Mouse (Mus musculus): ENCODE measurements around the gene Scgb1c1. TPM values are rescaled to one million over a fixed set of nuclear protein-coding genes. Genes with fewer than 3 reads are reported as not detected.
A peak's percentile ranks its signal among the peaks of the same experiment; 100 is the strongest.
"Not testable (repeated sequence)": the region's sequence is repeated elsewhere in the genome, so short reads cannot be mapped to it uniquely, and the experiment has no call there.

Scgb1c1 gene
- total RNA-seq, 2 experiments from 2014 or later = not detected

GRCm38 (mm10) chr7:140877364-140877763, 32.0 kb downstream of the Scgb1c1 start:
- no peak for DNase-seq (ENCODE audit: low spot score in 2 of 2)

DNA sequence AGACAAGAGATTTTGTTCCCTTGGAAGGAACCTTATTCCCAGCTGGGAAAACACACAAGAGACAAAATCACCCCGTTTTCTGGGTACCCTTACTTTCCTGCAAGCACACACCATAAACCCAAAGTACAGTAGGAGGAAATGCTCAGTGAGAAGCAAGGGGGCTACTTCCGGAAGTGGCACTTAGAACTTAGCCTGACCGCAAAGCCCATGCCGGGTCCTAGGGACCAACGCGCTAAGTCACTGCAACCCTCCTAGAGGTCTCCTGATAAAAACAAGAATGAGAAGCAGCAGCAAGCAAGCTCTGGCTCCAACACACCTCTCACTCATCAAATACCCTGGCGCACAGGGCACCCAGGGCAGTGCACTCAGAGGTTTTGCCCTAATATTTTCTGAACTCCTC, 34.0 kb downstream of the Scgb1c1 start:
- no peak for DNase-seq (ENCODE audit: low spot score in 2 of 2)

GRCm38 (mm10) chr7:140880419-140880818, 35.1 kb downstream of the Scgb1c1 start:
- DNase-seq (ENCODE audit: low spot score in 2 of 2) = no peak

DNA sequence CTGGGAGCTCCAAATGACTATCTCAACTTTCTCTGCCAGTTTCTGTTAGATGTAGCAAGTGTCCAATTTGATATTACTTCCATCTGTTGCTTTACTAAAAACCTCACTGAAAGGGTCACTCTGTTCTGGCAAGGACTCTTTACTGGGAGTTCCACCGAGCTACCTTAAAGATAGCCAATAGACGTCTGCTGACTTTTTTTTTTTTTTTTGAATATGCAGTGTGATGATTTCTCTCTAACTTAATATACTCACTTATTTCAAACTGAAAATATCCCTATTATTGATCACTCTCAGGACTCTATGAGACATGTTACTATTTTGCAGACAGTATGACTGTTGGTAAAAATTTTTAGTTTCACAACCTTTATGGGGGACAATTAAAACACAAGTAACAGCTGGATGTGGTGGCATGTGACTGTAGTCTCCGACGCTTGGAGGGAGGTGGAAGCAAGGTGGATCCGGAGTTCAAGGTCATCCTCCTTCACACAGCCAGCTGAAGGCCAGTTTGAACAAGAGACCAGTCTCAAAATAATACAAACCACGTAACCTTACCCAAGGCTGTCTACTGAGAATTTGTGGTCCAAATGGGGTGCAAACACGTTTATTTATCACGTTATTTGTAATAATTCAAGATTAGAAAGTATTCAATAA, 35.6 kb downstream of the Scgb1c1 start:
- DNase-seq (ENCODE audit: low spot score in 2 of 2) = no peak

DNA sequence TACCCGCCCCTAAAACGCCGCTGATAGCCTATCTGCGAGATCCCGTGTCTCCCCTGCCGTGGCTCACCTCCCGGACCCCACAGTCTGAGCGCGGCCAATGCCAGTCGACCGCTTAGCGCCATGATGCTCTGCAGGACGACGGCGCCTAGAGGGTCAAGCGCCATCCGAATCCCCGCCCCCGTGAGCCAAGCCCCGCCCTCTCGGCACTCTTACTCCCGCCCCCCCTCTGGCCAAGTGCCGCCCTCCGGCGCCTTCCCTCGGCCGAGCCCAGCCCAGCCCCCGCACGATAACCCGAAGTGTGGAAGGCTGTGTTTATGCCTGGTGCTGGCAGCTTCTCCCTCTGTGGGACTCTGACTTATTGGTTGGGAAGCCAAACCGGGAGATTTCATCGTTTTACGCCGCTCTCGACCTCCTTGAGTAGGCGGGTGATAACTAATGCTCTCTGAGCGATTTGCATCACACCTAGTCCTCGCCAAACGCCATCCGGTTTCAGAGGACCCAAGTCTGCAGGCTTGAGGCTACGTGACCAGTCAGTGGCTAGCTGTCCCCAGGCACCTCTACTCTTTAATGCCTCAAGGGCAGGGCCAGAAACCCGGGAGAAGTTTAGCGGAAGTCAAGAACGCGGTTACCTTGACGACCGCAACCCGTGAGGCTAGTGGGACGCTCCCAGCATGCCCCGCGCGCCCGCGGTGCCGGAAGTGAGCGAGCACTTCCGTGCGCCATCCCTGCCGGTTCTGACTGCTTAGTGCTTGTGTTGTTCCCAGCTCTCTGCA, 36.5 kb downstream of the Scgb1c1 start, which contains the start of the genes Psmd13 and Sirt3:
Gene Psmd13, plus strand, starts transcription at position 273 of the 773 bp plus-strand sequence.
Gene Sirt3, minus strand, starts transcription at position 614 of the 773 bp plus-strand sequence.
- DNase-seq (ENCODE audit: low spot score in 2 of 2) = peak; percentile 91 to 95

GRCm38 (mm10) chr7:140882469-140882803, 37.1 kb downstream of the Scgb1c1 start:
- DNase-seq (ENCODE audit: low spot score in 2 of 2) = no peak

- not testable (repeated sequence) for DNase-seq (ENCODE audit: low spot score in 2 of 2)
These were observed 45.3 kb downstream of the Scgb1c1 start for GRCm38 (mm10) chr7:140890636-140891035.

DNA sequence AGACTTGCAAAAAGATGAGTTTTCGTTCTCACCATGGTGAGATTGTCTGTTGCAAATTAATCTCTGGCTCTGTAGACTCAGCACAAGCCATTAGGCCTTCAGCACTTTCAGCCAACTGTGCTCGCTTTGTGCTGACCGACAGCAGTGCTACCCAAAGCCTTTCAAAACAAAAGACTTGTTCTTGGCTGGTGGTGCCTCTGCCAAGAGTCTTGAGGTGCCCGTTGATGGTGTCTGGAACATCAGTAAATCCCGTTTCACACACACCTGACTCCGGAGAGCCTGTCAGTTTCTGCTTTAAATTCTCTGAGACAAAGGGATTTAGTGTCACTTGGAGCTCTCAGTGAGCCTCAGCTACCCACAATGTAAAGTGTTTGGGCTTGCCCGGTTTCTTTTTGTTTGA, 48.7 kb downstream of the Scgb1c1 start:
- DNase-seq (ENCODE audit: low spot score in 2 of 2) = no peak

- DNase-seq (ENCODE audit: low spot score in 2 of 2) = no peak
These were observed 49.3 kb downstream of the Scgb1c1 start for GRCm38 (mm10) chr7:140894611-140895010.

Other genes starting within 250 kb of the Scgb1c1 start
- under 1 TPM; 0.09 to 0.18 TPM for gene Olfr46, start 244.3 kb upstream of the Scgb1c1 start, total RNA-seq (2021)
- not detected for gene Olfr61, start 216.6 kb upstream of the Scgb1c1 start, total RNA-seq (2021)
- gene Olfr53, start 199.1 kb upstream of the Scgb1c1 start, total RNA-seq (2021) = not detected
- under 1 TPM; 0.09 to 0.14 TPM for gene Olfr539, start 185.6 kb upstream of the Scgb1c1 start, total RNA-seq (2021)
- under 1 TPM in 1 of 2 experiments, not detected in 1; 0.11 TPM for gene Olfr45, start 163.6 kb upstream of the Scgb1c1 start, total RNA-seq (2021)
- gene Olfr541, start 148.3 kb upstream of the Scgb1c1 start, total RNA-seq (2021) = not detected
- gene Cyp2e1, start 81.8 kb upstream of the Scgb1c1 start, total RNA-seq (2021) = not detected
- gene Syce1, start 57.7 kb upstream of the Scgb1c1 start, total RNA-seq (2021) = not detected
- gene Zfp941, start 23.4 kb upstream of the Scgb1c1 start, total RNA-seq (2021) = 1 to 10 TPM; 8.5 to 9.3 TPM
- 1 to 10 TPM in 1 of 2 experiments, not detected in 1; 1.2 TPM for gene Urah, start 10.5 kb upstream of the Scgb1c1 start, total RNA-seq (2021)
- not detected for gene Odf3, start 2.3 kb downstream of the Scgb1c1 start, total RNA-seq (2021)
- gene Gm45785, start 10.8 kb downstream of the Scgb1c1 start, total RNA-seq (2021) = under 1 TPM; 0.40 to 0.73 TPM
- gene Ric8a, start 11.4 kb downstream of the Scgb1c1 start, total RNA-seq (2021) = 100 to 1,000 TPM in 1 of 2 experiments, 10 to 100 TPM in 1; 91.1 to 106 TPM
- gene Bet1l, start 12.0 kb downstream of the Scgb1c1 start, total RNA-seq (2021) = 10 to 100 TPM; 27.2 to 28.1 TPM
- 100 to 1,000 TPM; 151 to 155 TPM for gene Psmd13, start 36.4 kb downstream of the Scgb1c1 start, total RNA-seq (2021)
- gene Sirt3, start 36.8 kb downstream of the Scgb1c1 start, total RNA-seq (2021) = 10 to 100 TPM; 46.0 to 48.6 TPM
- gene Cox8b, start 54.9 kb downstream of the Scgb1c1 start, total RNA-seq (2021) = not detected
- under 1 TPM; 0.27 to 0.53 TPM for gene Nlrp6, start 75.4 kb downstream of the Scgb1c1 start, total RNA-seq (2021)
- 1 to 10 TPM; 4.2 to 5.0 TPM for gene Pgghg, start 95.8 kb downstream of the Scgb1c1 start, total RNA-seq (2021)
- not detected for gene Ifitm5, start 104.7 kb downstream of the Scgb1c1 start, total RNA-seq (2021)
- not detected for gene Gm45717, start 110.4 kb downstream of the Scgb1c1 start, total RNA-seq (2021)
- gene Ifitm2, start 110.4 kb downstream of the Scgb1c1 start, total RNA-seq (2021) = 10 to 100 TPM; 20.3 to 27.0 TPM
- 1 to 10 TPM; 3.6 to 5.5 TPM for gene Ifitm1, start 121.7 kb downstream of the Scgb1c1 start, total RNA-seq (2021)
- gene Ifitm3, start 165.2 kb downstream of the Scgb1c1 start, total RNA-seq (2021) = 10 to 100 TPM; 13.0 TPM
- not detected for gene Ifitm6, start 172.4 kb downstream of the Scgb1c1 start, total RNA-seq (2021)
- not detected for gene Gm17387, start 183.6 kb downstream of the Scgb1c1 start, total RNA-seq (2021)
- gene B4galnt4, start 215.6 kb downstream of the Scgb1c1 start, total RNA-seq (2021) = 100 to 1,000 TPM; 103 to 123 TPM
- gene Pkp3, start 232.7 kb downstream of the Scgb1c1 start, total RNA-seq (2021) = not detected